Mouse (Mus musculus): ENCODE data around the gene Sult3a2. TPM values are rescaled to one million over a fixed set of nuclear protein-coding genes. Genes with fewer than 3 reads are reported as not detected.

Gene Sult3a2
- not detected for polyA plus RNA-seq (2017; shearing (Covaris generic))

GRCm38 (mm10) chr10:33786604-33787003 is at the start of gene Sult3a2:
TSS of gene Sult3a2 (minus strand) at chr10:33786704.

Other genes starting within 250 kb of the Sult3a2 start
- not detected for gene Clvs2, start 161.9 kb downstream of the Sult3a2 start, polyA plus RNA-seq (2017; shearing (Covaris generic))
- gene Sult3a1, start 71.0 kb upstream of the Sult3a2 start, polyA plus RNA-seq (2017; shearing (Covaris generic)) = not detected
- 0.05 TPM for gene Rsph4a, start 118.4 kb upstream of the Sult3a2 start, polyA plus RNA-seq (2017; shearing (Covaris generic))
- gene Zup1, start 164.6 kb upstream of the Sult3a2 start, polyA plus RNA-seq (2017; shearing (Covaris generic)) = 63.3 TPM
- 143 TPM for gene Rwdd1, start 232.9 kb upstream of the Sult3a2 start, polyA plus RNA-seq (2017; shearing (Covaris generic))